Mouse (Mus musculus) skeletal muscle tissue, adult 2 months (tissue): Measurements from ENCODE around the gene Xylb.

Experiments used
- DNase-seq: peaks from one replicate; pipeline ENCODE4 v3.0.0-alpha.2; 2012; ENCODE audit warnings: low read depth, low spot score

Xylb gene

GRCm38 (mm10) chr9:119401801-119402214, 44.6 kb downstream of the Xylb start, which contains the start of gene Acvr2b:
Gene Acvr2b (plus strand): TSS chr9:119402118.
- peak; percentile 91 for DNase-seq

- peak; percentile 32 for DNase-seq
Measured at GRCm38 (mm10) chr9:119402253-119403235, 45.4 kb downstream of the Xylb start.

GRCm38 (mm10) chr9:119403236-119403641, 46.1 kb downstream of the Xylb start:
- no peak for DNase-seq

- DNase-seq: no peak
Measured at GRCm38 (mm10) chr9:119404090-119404489, 46.9 kb downstream of the Xylb start.

GRCm38 (mm10) chr9:119407884-119408283, 50.7 kb downstream of the Xylb start:
- peak; percentile 73 for DNase-seq

- peak; percentile 91 for DNase-seq
Measured at GRCm38 (mm10) chr9:119408898-119409664, 51.9 kb downstream of the Xylb start.

GRCm38 (mm10) chr9:119409864-119410263, 52.7 kb downstream of the Xylb start:
- no peak for DNase-seq

- no peak for DNase-seq
Measured at GRCm38 (mm10) chr9:119418025-119418424, 60.8 kb downstream of the Xylb start.

GRCm38 (mm10) chr9:119419852-119420438, 62.8 kb downstream of the Xylb start:
- no peak for DNase-seq

- peak; percentile 94 for DNase-seq
Measured at GRCm38 (mm10) chr9:119425217-119425975, 68.2 kb downstream of the Xylb start.

GRCm38 (mm10) chr9:119425976-119426415, 68.8 kb downstream of the Xylb start:
- no peak for DNase-seq

GRCm38 (mm10) chr9:119426483-119426882, 69.3 kb downstream of the Xylb start:
- peak; percentile 28 for DNase-seq

- DNase-seq: peak; percentile 73
Measured at GRCm38 (mm10) chr9:119430311-119430710, 73.1 kb downstream of the Xylb start.

- DNase-seq: no peak
Measured at GRCm38 (mm10) chr9:119435855-119436254, 78.7 kb downstream of the Xylb start.

GRCm38 (mm10) chr9:119438065-119438464, 80.9 kb downstream of the Xylb start:
- no peak for DNase-seq

- peak; percentile 46 for DNase-seq
Measured at GRCm38 (mm10) chr9:119438498-119439000, 81.4 kb downstream of the Xylb start.
